Mouse (Mus musculus) 416B (cell line): ENCODE results near the gene Gch1.

Experiments
- DNase-seq: peaks from one replicate; pipeline ENCODE4 v3.0.0; 2011; ENCODE audit warnings: low read depth

Gene Gch1

GRCm38 (mm10) chr14:47205270-47205972 lies 16.2 kb upstream of the Gch1 start:
- peak; percentile 60 for DNase-seq

DNA sequence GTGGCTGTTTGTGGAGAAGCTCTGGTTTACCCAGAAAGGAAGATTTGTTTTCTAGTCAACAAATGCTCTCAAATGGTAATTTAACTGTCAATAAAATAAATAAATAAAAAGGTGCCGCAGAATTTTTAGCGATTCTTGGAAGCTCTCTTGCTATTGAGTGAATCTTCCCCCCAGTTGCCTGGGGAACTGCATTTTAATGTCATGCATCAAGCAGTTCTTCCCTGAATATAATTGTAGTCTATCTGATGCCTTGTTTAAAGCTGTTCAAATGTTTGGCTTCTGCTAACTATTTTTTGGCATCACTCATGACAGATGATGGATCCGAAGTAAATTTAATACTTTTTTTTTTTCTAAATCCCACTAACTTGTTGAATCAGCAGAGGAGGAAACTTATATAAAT lies 8.1 kb upstream of the Gch1 start:
- no peak for DNase-seq

DNA sequence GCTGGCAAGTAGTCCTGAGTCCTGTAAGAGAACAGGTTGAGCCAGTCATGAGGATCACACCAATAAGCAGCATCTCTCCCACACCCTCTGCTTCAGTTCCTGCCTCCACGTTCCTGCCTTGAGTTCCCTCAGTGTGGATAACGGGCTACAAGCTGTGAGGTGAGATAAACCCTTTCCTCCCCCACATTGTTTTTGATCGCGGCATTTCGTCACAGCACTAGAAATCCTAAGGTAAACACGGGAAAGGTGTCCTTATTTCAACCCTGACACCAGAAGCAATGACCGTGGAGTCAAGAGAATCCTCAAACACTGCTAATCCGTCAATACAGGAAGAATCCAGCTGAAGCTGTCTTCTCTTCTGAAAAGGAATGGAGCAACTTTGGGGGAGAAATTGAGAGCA lies 7.5 kb upstream of the Gch1 start:
- no peak for DNase-seq

DNA sequence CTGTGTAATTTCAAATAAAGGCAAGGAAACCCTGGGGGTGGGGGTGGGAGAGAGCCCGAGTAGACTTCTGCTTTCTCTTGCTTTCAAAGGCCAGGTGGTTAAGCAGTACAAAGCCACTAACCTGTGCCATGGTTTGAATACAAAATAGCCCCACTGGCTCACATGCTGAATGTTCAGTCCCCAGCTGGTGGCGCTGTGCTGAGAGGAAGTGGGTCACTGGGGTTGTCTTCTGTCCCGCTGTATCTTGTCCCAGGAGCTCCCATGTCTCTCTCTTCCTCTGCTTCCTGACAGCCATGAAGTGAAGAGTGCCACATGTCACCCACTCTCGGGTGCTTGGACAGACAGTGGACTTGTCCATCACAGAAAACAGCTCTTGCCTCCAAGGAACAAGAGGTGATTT lies 4.9 kb upstream of the Gch1 start:
- no peak for DNase-seq

DNA sequence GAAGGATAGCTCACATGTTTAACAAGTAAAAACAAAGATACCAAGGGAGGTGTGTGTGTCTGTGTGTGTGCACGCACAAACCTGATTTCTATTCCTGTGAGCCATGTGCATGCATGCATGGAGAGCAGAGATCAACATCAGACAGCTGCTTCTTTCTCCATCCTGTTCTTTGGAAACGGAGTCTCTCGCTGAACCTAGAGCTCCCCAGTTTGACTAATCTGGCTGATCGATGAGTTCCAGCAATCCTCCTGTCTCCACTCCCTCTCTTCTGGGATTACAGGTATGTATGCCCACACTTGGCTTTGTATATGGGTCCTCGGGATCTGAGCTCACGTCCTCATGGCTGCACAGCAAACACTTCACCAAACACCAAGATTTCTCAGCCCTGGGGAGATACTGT lies 4.3 kb upstream of the Gch1 start:
- DNase-seq, result no peak

DNA sequence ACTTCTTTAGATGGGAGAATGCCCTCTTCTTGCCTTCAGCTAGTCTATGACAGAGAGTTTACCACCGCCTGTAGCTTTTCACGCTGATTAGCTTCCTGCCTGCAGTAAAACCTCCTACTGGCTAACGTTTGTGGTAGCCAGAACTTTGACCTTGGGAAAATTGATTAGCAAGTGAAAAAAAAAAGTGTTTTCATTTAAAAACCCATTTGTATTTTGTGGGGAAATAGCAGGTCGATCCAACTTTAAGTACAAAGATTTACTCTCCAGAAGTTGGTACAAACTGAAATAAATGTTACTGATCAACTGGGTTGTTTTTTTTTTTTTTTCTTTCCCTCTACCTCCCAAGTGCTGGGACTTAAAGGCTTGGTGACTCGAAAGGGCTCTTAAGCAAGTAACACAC lies 2.6 kb upstream of the Gch1 start:
- DNase-seq, result peak; percentile 62

GRCm38 (mm10) chr14:47190626-47191025 lies 1.4 kb upstream of the Gch1 start:
- no peak for DNase-seq

DNA sequence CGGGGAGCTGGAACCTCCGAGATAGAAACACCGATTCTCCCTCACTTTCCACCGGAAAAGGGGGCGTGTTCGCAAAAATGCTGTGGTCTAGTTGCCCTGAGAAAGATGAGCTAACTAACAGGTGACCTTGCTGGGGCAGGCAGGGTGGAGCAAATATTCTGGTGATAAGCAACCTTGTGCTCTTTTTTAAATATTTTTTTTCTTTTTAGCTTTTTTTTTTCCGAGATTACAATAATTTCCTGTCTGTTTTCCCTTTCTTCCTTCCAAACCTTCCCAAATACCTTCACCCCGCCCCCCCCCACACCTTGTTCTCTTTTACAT lies 382 bp upstream of the Gch1 start:
- no peak for DNase-seq

DNA sequence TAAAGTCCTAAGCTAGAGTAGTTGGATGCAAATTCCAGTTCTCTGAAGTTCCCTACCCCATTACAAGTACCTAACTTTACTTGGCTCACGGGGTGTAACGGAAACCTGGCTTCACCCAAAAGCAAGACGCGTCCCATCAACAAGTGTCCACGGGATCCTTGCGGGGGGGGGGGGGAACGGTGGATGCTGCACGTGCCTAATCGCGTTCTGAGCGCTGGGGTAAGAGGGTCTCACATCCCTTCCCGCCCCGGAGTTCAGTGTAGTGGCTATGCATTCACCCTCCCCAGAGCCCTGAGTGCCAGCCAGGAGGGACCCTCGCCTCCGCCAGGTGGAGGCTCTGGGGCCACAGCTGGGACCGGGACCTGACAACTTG lies 752 bp downstream of the Gch1 start:
- DNase-seq, result no peak

GRCm38 (mm10) chr14:47187666-47188360 lies 1.4 kb downstream of the Gch1 start:
- peak; percentile 81 for DNase-seq

DNA sequence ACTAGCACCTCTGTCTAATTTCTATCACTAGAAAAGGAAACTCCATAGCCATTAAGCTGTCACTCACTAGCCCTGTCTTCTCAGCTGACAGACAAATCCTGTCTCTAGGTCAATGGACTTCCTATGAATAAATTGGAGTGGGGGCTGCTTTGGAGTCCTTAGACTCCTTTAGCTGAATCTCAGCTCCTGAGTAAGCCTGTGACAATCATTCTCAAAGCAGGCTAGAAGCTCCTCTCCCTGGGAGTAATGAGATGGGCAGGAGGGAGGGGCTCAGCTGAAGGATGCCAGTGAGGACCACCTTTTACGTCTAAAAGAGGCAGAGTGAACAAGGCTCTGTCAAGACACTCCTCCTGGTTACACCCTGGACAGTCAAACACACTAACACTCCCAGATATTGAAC lies 2.0 kb downstream of the Gch1 start:
- DNase-seq, result no peak

DNA sequence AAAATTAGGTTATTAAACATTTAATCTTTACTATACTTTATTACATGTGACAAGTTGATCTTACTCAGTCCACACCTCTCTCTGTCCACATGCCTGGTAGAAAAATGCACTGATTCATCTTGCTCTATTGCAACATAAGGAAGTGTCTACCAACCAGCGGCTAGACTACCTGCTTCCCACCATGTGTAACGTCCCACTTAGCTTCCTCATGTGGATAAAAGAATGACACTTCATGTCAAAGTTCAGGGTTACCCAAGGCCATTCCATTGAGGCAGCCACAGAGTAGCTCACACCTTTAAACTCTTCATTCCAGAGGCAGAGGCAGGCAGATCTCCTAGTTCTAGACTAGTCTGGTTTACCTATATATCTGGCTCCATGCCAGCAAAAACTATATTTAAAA lies 2.7 kb downstream of the Gch1 start:
- peak; percentile 82 for DNase-seq

- DNase-seq, result peak; percentile 56
Observed at GRCm38 (mm10) chr14:47181497-47182290, 7.5 kb downstream of the Gch1 start.

- no peak for DNase-seq
Observed at GRCm38 (mm10) chr14:47178851-47179250, 10.4 kb downstream of the Gch1 start.

GRCm38 (mm10) chr14:47177846-47178414 lies 11.3 kb downstream of the Gch1 start:
- peak; percentile 98 for DNase-seq

- DNase-seq, result no peak
Observed at GRCm38 (mm10) chr14:47176226-47176625, 13.0 kb downstream of the Gch1 start.

DNA sequence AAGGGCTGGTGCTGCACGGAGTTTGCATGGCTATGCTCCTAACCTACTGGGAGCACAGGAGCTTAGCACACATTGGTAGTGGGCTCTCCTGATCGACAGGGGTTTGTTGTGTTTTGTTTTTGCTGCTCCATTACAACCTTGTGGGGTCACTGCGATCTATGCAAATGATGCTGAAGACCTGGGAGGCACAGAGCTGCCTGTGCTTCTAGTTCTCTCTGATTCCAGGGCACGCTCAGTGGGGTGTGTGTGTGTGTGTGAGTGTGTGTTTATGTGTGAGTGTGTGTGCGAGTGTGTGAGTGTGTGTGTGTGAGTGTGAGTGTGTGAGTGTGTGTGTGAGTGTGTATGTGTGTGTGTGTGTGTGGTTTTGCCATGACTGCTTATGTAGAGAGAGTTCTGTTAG lies 14.1 kb downstream of the Gch1 start:
- DNase-seq, result no peak

DNA sequence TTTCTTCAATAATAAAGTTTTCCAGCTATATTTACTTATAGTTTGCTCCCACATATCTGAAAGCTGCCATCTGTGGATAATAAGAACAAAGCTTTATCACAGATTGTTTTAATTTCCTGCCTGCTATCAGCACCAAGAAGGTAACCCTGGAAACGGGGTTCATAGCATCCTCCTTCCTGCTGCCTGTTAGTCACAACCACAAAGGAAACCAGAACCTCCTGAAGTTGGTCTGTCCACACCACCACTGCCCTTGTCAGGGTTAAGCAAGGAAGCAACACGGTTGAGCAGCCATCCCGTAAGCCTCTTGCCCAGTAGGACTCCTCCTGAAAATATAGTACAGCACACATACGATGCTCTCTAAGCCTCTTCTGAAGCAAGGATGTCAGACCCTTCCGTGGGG lies 17.1 kb downstream of the Gch1 start:
- peak; percentile 99 for DNase-seq

GRCm38 (mm10) chr14:47170499-47171109 lies 18.6 kb downstream of the Gch1 start:
- peak; percentile 92 for DNase-seq

DNA sequence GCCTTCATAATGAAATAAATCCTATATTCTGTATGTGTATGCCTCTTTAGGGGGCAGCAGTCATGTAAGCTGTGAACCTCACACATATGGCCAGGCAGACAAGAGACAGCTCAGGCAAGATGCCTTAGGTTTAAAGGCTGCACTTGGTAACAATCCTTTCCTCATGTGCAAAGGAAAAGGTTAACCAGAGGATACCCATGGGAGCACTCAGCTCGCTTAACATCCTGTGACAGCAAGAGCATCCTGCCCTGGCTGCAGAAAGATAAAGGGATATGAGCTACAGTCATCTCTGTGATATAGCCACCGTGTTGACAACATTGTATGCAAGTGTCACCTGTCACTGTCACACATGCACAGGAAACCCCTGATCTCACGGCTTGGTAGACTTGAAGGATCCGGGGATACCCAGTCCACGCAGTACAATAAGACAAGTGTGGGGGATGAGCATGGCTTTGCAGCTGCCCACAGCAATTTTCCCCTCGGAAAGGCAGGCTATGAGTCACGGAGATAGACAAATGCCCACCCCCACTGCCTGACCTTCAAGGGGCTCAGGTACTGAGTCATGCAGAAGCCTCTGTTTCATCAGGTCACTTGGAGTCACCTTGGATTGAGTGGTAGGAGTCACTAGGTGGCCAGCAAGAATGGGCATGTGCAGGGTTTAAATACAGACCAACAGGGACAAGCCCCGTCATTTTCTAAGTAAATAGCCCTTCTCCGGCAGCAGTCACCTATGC lies 19.4 kb downstream of the Gch1 start:
- peak; percentile 95 for DNase-seq

- DNase-seq, result no peak
Observed at GRCm38 (mm10) chr14:47165741-47166140, 23.5 kb downstream of the Gch1 start.

DNA sequence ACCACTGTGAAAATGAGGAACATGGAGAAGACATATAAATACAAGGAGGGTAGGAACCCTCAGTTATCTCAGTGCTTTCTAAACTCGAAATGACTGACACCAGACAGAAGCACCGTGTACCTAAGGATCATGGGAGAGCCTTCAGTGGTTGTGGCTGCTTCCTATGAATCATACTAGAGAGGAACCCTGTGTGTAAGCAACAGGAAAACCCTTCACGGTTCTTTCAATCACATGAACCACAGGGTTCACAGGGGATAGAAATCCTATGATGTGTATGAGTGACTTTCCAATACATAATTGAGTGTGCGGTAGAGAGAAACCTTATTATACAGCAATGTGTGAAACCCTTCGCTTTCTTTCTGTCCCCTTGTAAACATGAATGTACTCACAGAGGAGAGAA lies 24.1 kb downstream of the Gch1 start:
- peak; percentile 95 for DNase-seq
